Mouse (Mus musculus): ENCODE measurements around the gene Gm10309. TPM values are rescaled to one million over a fixed set of nuclear protein-coding genes. Genes with fewer than 3 reads are reported as not detected.

Gene Gm10309
- polyA plus RNA-seq, 2 experiments, result 0.03 to 0.47 TPM

DNA sequence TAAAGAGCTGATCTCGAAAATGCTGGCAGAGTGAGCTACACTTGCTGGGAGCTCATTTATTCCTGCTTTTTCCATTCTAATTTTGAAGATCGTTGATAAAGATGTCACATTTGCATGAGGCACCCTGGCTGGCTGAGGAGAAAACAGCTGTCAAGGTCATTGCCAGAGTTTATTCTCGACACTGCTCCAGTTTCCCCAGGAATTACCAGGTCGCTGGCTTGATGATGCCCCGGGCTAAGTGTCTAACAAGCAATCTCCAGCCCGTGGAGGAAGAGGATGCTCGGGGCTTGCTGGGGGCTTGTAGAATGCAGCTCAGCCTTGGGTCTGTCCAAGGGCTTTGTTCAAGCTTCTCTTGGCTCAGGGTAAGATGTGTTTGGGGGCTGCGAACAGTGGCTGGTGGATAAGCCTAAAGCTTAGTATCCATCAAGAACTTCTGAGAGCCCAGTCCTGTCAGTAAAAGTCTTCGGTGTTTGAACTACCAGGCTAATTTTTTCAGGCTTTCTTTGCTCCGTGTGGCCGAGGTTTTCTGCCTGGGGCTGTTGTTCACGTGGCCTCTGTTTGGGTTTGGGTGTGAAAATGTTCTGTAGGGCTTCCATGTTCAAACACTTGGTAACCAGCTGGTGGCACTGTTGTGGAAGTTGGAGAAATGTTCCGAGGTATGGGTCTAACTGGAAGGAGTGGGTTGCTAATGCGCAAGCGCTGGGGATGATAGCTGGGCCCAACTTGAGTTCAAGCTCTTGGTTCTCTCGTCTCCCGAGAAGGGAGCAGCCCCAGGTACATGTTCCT is 44.2 kb downstream of the Gm10309 start:
- no peaks in the 10 kb centered on the region for H3K36me3 ChIP-seq (ENCODE audit: control insufficient read depth, insufficient read depth, low read length)
- no peak overlapping the region for H3K4me3 ChIP-seq (replicated peaks; ENCODE audit: low read length)
- no peak overlapping the region for H3K27ac ChIP-seq (replicated peaks; ENCODE audit: low read depth, low read length)
- H3K9ac ChIP-seq (ENCODE audit: low read depth, low read length, severe bottlenecking), result no peak overlapping the region
- H3K9me3 ChIP-seq (ENCODE audit: control insufficient read depth, low read length), result no peaks in the 10 kb centered on the region
- H3K4me1 ChIP-seq (ENCODE audit: control insufficient read depth, insufficient read depth, low read length), result peaks cover 5% of the 10 kb centered on the region; the same call in 1 of the 2 replicates
- ATAC-seq (ENCODE audit: low FRiP score, low read depth) (no peak), DNase-seq (ENCODE audit: low spot score) (no peak)
- H3K27me3 ChIP-seq (ENCODE audit: control insufficient read depth, insufficient read depth, low read length), result no peaks in the 10 kb centered on the region
- WGBS, result 60% methylated on average over 17 of the region's 17 CpGs
- TF ChIP-seq POLR2A (IDR thresholded peaks at IDR 0.05; ENCODE audit: borderline replicate concordance, extremely low read depth, insufficient read depth, insufficient read length), result no peak
- H3K4me2 ChIP-seq (replicated peaks; ENCODE audit: low read depth, low read length, severe bottlenecking), result no peak overlapping the region

DNA sequence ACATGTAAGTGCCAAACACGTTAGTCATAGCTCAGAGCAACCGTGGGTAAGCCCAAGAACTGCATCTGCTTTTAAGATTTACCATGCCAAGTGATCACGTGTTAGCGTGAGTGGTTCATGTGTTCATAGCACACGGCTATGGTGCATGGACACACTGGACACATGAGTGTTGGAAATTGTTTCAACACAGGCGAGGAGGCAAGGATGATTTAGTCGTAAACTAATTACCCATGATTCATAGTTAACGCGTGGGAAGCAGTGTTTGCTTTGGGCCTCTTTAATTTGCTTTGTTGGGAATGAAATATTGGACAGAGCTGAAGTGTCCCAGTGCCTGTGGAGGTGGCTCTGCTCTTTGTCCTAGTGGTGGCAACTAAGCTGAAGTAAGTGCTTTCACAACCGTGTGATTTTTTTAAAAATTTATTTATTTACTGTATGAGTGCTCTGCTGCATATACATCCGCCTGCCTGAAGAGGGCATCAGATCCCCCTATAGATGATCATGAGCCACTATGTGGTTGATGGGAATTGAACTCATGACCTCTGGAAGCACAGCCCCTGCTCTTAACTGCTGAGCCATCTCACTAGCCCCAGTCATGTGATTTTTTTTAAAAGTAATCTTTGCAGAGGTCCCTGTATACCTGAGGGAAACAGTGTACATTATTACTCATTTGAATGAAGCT is 46.6 kb downstream of the Gm10309 start:
- Histone ChIP-seq H3K27me3 (ENCODE audit: control insufficient read depth, insufficient read depth, low read length) (no peaks in the 10 kb centered on the region), H3K9me3 (ENCODE audit: control insufficient read depth, low read length) (no peaks in the 10 kb centered on the region), H3K36me3 (ENCODE audit: control insufficient read depth, insufficient read depth, low read length) (no peaks in the 10 kb centered on the region), H3K4me3 (replicated peaks; ENCODE audit: low read length) (no peak overlapping the region), H3K4me2 (replicated peaks; ENCODE audit: low read depth, low read length, severe bottlenecking) (no peak overlapping the region), H3K27ac (replicated peaks; ENCODE audit: low read depth, low read length) (no peak overlapping the region), H3K4me1 (ENCODE audit: control insufficient read depth, insufficient read depth, low read length) (0 out of 2 replicates have a peak, but pooled peaks cover 2% of the 10 kb centered on the region), H3K9ac (ENCODE audit: low read depth, low read length, severe bottlenecking) (no peak overlapping the region)
- ATAC-seq (ENCODE audit: low FRiP score, low read depth) (no peak), DNase-seq (ENCODE audit: low spot score) (no peak)
- 79% methylated on average over 11 of the region's 11 CpGs for WGBS
- no peak for TF ChIP-seq POLR2A (IDR thresholded peaks at IDR 0.05; ENCODE audit: borderline replicate concordance, extremely low read depth, insufficient read depth, insufficient read length)

DNA sequence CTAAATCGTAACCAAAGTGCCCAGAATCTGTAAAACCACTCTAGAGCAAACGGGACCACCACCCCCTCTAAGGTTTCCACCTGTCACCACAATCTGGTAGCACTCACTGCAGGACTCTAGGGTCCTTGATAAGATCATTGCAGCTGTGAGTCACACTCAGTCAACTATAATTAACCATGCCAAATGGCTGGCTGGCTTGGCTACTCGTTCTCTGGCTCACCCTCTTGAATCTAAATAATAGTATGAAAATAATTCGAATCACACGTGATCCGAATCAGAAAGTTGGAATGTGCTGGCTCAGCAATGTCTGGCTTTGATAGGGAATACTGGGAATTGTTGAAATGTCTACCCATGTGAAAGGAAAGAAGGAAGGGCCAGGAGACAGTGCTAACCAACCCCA is 48.5 kb downstream of the Gm10309 start:
- Histone ChIP-seq H3K4me1 (ENCODE audit: control insufficient read depth, insufficient read depth, low read length) (0 out of 2 replicates have a peak, but pooled peaks cover 2% of the 10 kb centered on the region), H3K4me2 (replicated peaks; ENCODE audit: low read depth, low read length, severe bottlenecking) (no peak overlapping the region), H3K4me3 (replicated peaks; ENCODE audit: low read length) (no peak overlapping the region), H3K36me3 (ENCODE audit: control insufficient read depth, insufficient read depth, low read length) (no peaks in the 10 kb centered on the region), H3K9ac (ENCODE audit: low read depth, low read length, severe bottlenecking) (no peak overlapping the region), H3K9me3 (ENCODE audit: control insufficient read depth, low read length) (no peaks in the 10 kb centered on the region), H3K27me3 (ENCODE audit: control insufficient read depth, insufficient read depth, low read length) (no peaks in the 10 kb centered on the region), H3K27ac (replicated peaks; ENCODE audit: low read depth, low read length) (no peak overlapping the region)
- DNase-seq (ENCODE audit: low spot score) (peak; percentile 22), ATAC-seq (ENCODE audit: low FRiP score, low read depth) (peak; percentile 70)
- 77% methylated on average over 6 of the region's 6 CpGs for WGBS
- no peak for TF ChIP-seq POLR2A (IDR thresholded peaks at IDR 0.05; ENCODE audit: borderline replicate concordance, extremely low read depth, insufficient read depth, insufficient read length)

DNA sequence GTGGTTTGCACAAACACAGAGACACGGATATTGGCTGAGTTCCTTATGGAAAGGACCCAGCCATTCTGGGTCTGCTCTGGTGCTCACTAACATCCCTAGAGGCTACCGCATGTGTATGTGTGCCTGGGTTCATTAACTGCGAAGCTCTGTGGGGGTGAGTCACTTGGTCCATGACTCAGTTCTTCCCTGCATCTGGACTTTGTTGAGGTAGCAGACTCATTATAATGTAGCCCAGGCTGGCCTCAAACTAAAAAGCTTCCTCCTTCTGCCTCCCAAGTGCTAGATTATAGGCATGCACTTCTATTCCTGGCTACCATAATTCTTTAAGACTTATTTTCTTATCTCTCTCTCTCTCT is 50.7 kb downstream of the Gm10309 start:
- Histone ChIP-seq H3K27ac (replicated peaks; ENCODE audit: low read depth, low read length) (no peak overlapping the region), H3K4me3 (replicated peaks; ENCODE audit: low read length) (no peak overlapping the region), H3K9ac (ENCODE audit: low read depth, low read length, severe bottlenecking) (no peak overlapping the region), H3K4me2 (replicated peaks; ENCODE audit: low read depth, low read length, severe bottlenecking) (no peak overlapping the region), H3K4me1 (ENCODE audit: control insufficient read depth, insufficient read depth, low read length) (0 out of 2 replicates have a peak, but pooled peaks cover under 1% of the 10 kb centered on the region), H3K9me3 (ENCODE audit: control insufficient read depth, low read length) (no peaks in the 10 kb centered on the region), H3K27me3 (ENCODE audit: control insufficient read depth, insufficient read depth, low read length) (no peaks in the 10 kb centered on the region), H3K36me3 (ENCODE audit: control insufficient read depth, insufficient read depth, low read length) (no peaks in the 10 kb centered on the region)
- 79% methylated on average over 3 of the region's 3 CpGs for WGBS
- no peak for TF ChIP-seq POLR2A (IDR thresholded peaks at IDR 0.05; ENCODE audit: borderline replicate concordance, extremely low read depth, insufficient read depth, insufficient read length)
- ATAC-seq (ENCODE audit: low FRiP score, low read depth) (no peak), DNase-seq (ENCODE audit: low spot score) (no peak)

DNA sequence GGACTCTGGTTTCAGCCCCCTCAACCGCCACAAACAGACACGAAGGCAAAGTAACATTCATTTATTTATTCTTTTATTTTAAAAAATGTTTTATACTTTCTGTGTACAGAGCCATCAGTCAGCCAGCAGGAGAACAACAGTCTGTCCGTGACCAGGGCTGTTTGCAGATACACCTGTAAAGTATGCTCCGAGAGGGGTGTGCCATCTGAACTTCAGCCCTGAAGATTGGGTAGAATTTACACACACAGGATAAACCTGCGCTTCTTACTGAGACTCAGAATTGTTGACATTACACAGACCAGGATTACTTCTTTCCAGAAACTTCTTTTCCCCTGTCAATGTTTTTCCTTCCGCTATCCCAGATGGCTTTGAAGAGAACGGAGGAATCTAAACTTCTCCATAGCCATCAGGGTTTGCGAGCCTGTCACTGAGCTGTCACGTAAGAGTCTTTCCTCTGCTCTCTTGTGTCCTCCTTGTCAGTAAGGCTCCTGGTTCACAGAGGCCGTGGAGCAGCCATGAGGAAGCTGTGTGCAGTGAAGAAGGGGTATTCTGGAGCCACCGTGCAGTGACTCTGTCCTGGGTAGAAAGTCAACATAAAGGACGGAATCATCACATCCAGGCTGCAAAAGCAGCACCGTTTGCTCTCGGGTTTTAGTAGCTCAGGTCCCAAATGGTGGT is 51.2 kb downstream of the Gm10309 start:
- H3K27ac ChIP-seq (replicated peaks; ENCODE audit: low read depth, low read length), result no peak overlapping the region
- H3K4me1 ChIP-seq (ENCODE audit: control insufficient read depth, insufficient read depth, low read length), result no peaks in the 10 kb centered on the region
- H3K27me3 ChIP-seq (ENCODE audit: control insufficient read depth, insufficient read depth, low read length), result no peaks in the 10 kb centered on the region
- WGBS, result 81% methylated on average over 14 of the region's 14 CpGs
- no peak overlapping the region for H3K4me3 ChIP-seq (replicated peaks; ENCODE audit: low read length)
- no peak for TF ChIP-seq POLR2A (IDR thresholded peaks at IDR 0.05; ENCODE audit: borderline replicate concordance, extremely low read depth, insufficient read depth, insufficient read length)
- no peak overlapping the region for H3K9ac ChIP-seq (ENCODE audit: low read depth, low read length, severe bottlenecking)
- no peak overlapping the region for H3K4me2 ChIP-seq (replicated peaks; ENCODE audit: low read depth, low read length, severe bottlenecking)
- no peaks in the 10 kb centered on the region for H3K36me3 ChIP-seq (ENCODE audit: control insufficient read depth, insufficient read depth, low read length)
- H3K9me3 ChIP-seq (ENCODE audit: control insufficient read depth, low read length), result no peaks in the 10 kb centered on the region
- DNase-seq (ENCODE audit: low spot score), result no peak
- ATAC-seq (ENCODE audit: low FRiP score, low read depth), result no peak
